Mouse (Mus musculus) lung, postnatal 0 days (tissue): ENCODE measurements around the gene Nt5c3b.

Source experiments
- CTCF ChIP-seq: IDR thresholded peaks from 2 replicates; pipeline ENCODE4 v1.5.1; 2016; ENCODE audit warnings: antibody characterized with exemption, mild to moderate bottlenecking
- EP300 ChIP-seq: IDR thresholded peaks from 2 replicates; pipeline ENCODE4 v1.6.1; 2016; ENCODE audit warnings: antibody characterized with exemption, mild to moderate bottlenecking, control low read depth

DNA sequence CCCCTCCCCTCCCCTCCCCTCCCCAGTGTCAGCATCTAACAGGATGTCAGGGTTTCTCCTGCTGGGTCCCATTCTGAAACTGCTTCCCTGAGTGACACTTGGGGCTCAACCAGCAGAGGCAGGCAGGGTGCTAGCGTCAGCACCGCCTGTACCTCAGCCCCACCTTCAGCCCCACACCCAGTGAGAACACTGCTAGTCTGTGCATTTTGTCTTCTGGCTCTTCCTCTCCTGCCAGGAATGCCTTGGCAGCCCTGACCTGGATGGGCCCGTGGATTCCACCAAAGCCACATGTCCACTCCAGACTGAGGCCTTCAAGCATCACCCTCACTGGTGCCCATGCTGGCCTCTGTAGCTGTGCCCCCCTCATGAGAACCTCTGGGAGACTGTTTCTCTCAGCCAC is 31.9 kb downstream of the Nt5c3b start:
- no peak for TF ChIP-seq CTCF
- no peak for TF ChIP-seq EP300
